Mouse (Mus musculus) heart, adult 2 months (tissue): ENCODE results near the gene Med16.

Experiments
- CTCF ChIP-seq: fragments of 200-600 bp; IDR thresholded peaks from 2 replicates; pipeline ENCODE4 v1.8.1; 2022; ENCODE audit warnings: antibody characterized with exemption, mild to moderate bottlenecking, moderate library complexity
- EP300 ChIP-seq: fragments of 200-500 bp; IDR thresholded peaks from 2 replicates; pipeline ENCODE4 v1.6.1; 2011; ENCODE audit warnings: low read depth, low read length, control low read depth; ENCODE audit not compliant: insufficient read depth
- POLR2A ChIP-seq: fragments of 200-500 bp; IDR thresholded peaks from 2 replicates; pipeline ENCODE4 v1.6.1; 2011; ENCODE audit warnings: mild to moderate bottlenecking, low read depth, low read length, control low read depth; ENCODE audit not compliant: insufficient read depth

GRCm38 (mm10) chr10:79933145-79933679 lies 24.5 kb upstream of the Med16 start:
- no peak for TF ChIP-seq POLR2A
- no peak for TF ChIP-seq CTCF
- TF ChIP-seq EP300 = no peak
